Mouse (Mus musculus) B cell, adult 2 months (primary cell): ENCODE data around the gene Olfr378.

Source experiments
- DNase-seq, 2 experiments: peaks; one replicate each; pipeline ENCODE4 v3.0.0; 2022

The Olfr378 gene

GRCm38 (mm10) chr11:73428377-73428776 lies at the start of gene Olfr378:
Gene Olfr378 (minus strand): TSS chr11:73428477.
- no peak for DNase-seq

DNA sequence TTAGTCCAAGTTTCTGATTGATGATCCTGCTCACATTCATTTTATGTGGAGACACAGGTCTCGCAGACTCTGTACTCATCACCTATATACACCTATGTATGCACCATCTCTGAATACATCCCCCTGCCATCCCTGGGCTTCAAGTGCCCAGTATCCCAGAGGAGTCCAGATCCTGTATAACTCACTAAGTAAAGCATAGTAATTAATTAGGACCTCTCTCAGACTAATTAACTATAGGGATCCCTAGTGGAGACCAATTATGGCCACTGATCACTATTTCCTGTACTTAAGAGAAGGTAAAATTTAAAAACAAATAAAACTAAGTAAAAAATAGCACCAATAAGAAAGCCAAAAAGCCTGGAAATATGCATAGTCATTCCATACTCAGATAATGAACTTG lies 29.1 kb upstream of the Olfr378 start, which contains the start of gene Olfr380:
Gene Olfr380 (minus strand): TSS at position 101 of the 400 bp plus-strand sequence.
- no peak for DNase-seq

DNA sequence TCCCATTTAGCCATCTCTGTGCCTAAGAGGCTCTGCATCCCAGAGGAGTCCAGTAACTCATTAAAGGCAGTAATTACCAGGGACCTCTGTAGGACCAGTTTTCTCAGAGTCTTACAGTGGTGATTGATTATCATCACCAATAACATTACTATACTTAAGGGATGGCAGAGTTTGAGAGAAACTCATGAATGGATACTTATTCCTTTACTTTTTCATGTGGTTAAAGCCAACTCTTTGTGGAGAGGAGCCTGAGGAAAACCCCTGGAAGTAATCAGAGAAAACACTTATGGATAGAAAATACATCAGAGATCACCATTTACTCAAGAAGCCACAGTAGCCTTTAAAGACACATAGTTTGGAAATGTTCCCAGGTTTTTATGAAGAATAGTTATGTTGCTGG lies 28.8 kb downstream of the Olfr378 start, which contains the start of gene Olfr1:
Gene Olfr1 (minus strand): TSS at position 101 of the 400 bp plus-strand sequence.
- DNase-seq: no peak

- DNase-seq: no peak
These were observed 32.9 kb downstream of the Olfr378 start for GRCm38 (mm10) chr11:73395374-73395773.
